Mouse (Mus musculus) CH12.LX (cell line): ENCODE measurements around the gene Apold1. TPM values are rescaled to one million over a fixed set of nuclear protein-coding genes. Genes with fewer than 3 reads are reported as not detected.

Source experiments
- DNase-seq: peaks from one replicate; pipeline ENCODE4 v3.0.0-alpha.2; 2013; ENCODE audit errors: extremely low read depth
- H3K27ac ChIP-seq: 2 replicates; pipeline ENCODE4 v1.5.1; 2012; ENCODE audit warnings: low read depth, mild to moderate bottlenecking, control low read depth, moderate library complexity; ENCODE audit not compliant: insufficient read depth
- H3K27me3 ChIP-seq: replicated peaks from 2 replicates; pipeline ENCODE3; 2012; ENCODE audit warnings: inconsistent platforms
- H3K36me3 ChIP-seq, 2 experiments: replicated peaks in 1 of 2; 2 replicates each; pipeline versions ENCODE3 to v1.6.1; 2012; ENCODE audit warnings: inconsistent platforms in 1 of 2, low read length in 1 of 2, mild to moderate bottlenecking in 1 of 2, mixed read lengths in 1 of 2, moderate library complexity in 1 of 2; ENCODE audit not compliant: control insufficient read depth in 1 of 2, insufficient read depth in 1 of 2
- H3K4me1 ChIP-seq, 2 experiments: 2 replicates each; pipeline ENCODE4 v1.6.1; 2012; ENCODE audit warnings: inconsistent platforms in 1 of 2, moderate library complexity in 1 of 2; ENCODE audit not compliant: insufficient read depth in 2 of 2, control insufficient read depth in 1 of 2
- H3K4me2 ChIP-seq: 2 replicates; pipeline ENCODE4 v1.6.1; 2012; ENCODE audit warnings: low read depth, mild to moderate bottlenecking, control low read depth; ENCODE audit not compliant: poor library complexity, insufficient read depth, severe bottlenecking
- H3K4me3 ChIP-seq, 3 experiments: fragments of 150-350 bp in 1 of 3; sonication (generic) in 1 of 3; replicated peaks in 1 of 3; 2 replicates each; pipeline versions ENCODE3 to v1.5.1; 2011 to 2012; ENCODE audit warnings: low read depth in 2 of 3, low read length in 2 of 3, mild to moderate bottlenecking in 2 of 3, moderate library complexity in 2 of 3, control low read depth in 1 of 3, improper control_type of control experiment in 1 of 3, inconsistent platforms in 1 of 3, mixed read lengths in 1 of 3; ENCODE audit not compliant: poor library complexity in 1 of 3
- H3K79me2 ChIP-seq: replicated peaks from 2 replicates; pipeline ENCODE4 v1.6.1; 2012; ENCODE audit warnings: mild to moderate bottlenecking, moderate library complexity; ENCODE audit not compliant: control insufficient read depth, poor library complexity, insufficient read depth, severe bottlenecking; ENCODE audit errors: extremely low read depth
- H3K9ac ChIP-seq: 2 replicates; pipeline ENCODE4 v1.6.1; 2012; ENCODE audit warnings: low read depth, mild to moderate bottlenecking, control low read depth, moderate library complexity; ENCODE audit not compliant: insufficient read depth
- H3K9me3 ChIP-seq: replicated peaks from 2 replicates; pipeline ENCODE3; 2012; ENCODE audit warnings: low read length, inconsistent platforms, mixed read lengths
- CHD2 ChIP-seq: IDR thresholded peaks from 2 replicates; pipeline ENCODE4 v1.6.1; 2011; ENCODE audit warnings: low read length, improper control_type of control experiment
- CTCF ChIP-seq, 2 experiments: IDR thresholded peaks in 1 of 2; conservative IDR thresholded peaks in 1 of 2; 2 replicates each; pipeline ENCODE4 v1.5.1; 2011 to 2012; ENCODE audit warnings: low read depth in 2 of 2, low read length in 2 of 2, improper control_type of control experiment in 1 of 2, inconsistent platforms in 1 of 2, mild to moderate bottlenecking in 1 of 2, moderate library complexity in 1 of 2
- EP300 ChIP-seq: IDR thresholded peaks from 2 replicates; pipeline ENCODE4 v1.6.1; 2011; ENCODE audit warnings: low read length, improper control_type of control experiment
- JUND ChIP-seq: conservative IDR thresholded peaks from 2 replicates; pipeline ENCODE4 v1.6.1; 2011; ENCODE audit warnings: low read depth, low read length, improper control_type of control experiment
- NELFE ChIP-seq: IDR thresholded peaks from 2 replicates; pipeline ENCODE4 v1.6.1; 2011; ENCODE audit warnings: low read depth, low read length, improper control_type of control experiment
- POLR2A ChIP-seq: IDR thresholded peaks from 2 replicates; pipeline ENCODE4 v1.6.1; 2011; ENCODE audit warnings: low read depth, mild to moderate bottlenecking, improper control_type of control experiment, low read length
- RCOR1 ChIP-seq: conservative IDR thresholded peaks from 2 replicates; pipeline ENCODE4 v1.6.1; 2012; ENCODE audit warnings: low read depth, mild to moderate bottlenecking, inconsistent platforms, low read length, improper control_type of control experiment
- USF2 ChIP-seq: conservative IDR thresholded peaks from 2 replicates; pipeline ENCODE4 v1.6.1; 2011; ENCODE audit warnings: low read depth, low read length, improper control_type of control experiment
- ZC3H11A ChIP-seq: IDR thresholded peaks from 2 replicates; pipeline ENCODE4 v1.6.1; 2012; ENCODE audit warnings: low read depth, mild to moderate bottlenecking, inconsistent platforms, low read length, improper control_type of control experiment
- ZNF384 ChIP-seq: IDR thresholded peaks from 2 replicates; pipeline ENCODE4 v1.6.1; 2012; ENCODE audit warnings: low read depth, low read length, improper control_type of control experiment, inconsistent platforms
- dilution Hi-C: fragments of 300-500 bp; cut with MboI; formaldehyde crosslinking; loops from 2 replicates; pipeline ENCODE4 v1.14.3; 2020; ENCODE audit warnings: low sequenced_read_pairs; ENCODE audit not compliant: extremely low pct_unique_long_range_greater_than_20kb, extremely low pct_ligation_motif_present
- in situ Hi-C: fragments of 300-500 bp; cut with MboI; formaldehyde crosslinking; loops from 3 replicates; pipeline ENCODE4 v1.14.3; 2019; ENCODE audit warnings: low sequenced_read_pairs, low pct_ligation_motif_present, low pct_unique_long_range_greater_than_20kb, mixed read lengths
- polyA plus RNA-seq: library from polyadenylated mRNA; unstranded; fragments of >175 nt; gene quantifications from 2 replicates; pipeline ENCODE4 v1.2.1, GENCODE M21; 2012; ENCODE audit warnings: low read depth; ENCODE audit not compliant: insufficient read length
- total RNA-seq, 2 experiments: library from RNA; depleted of rRNA; stranded (reverse); fragments of 300-350 nt in 1 of 2; fragments of >200 nt in 1 of 2; gene quantifications; 2 replicates each; pipeline ENCODE4 v1.2.3; 2012 to 2014

Apold1 gene
- total and polyA plus RNA-seq, 3 experiments = 1.0 to 3.1 (median 2.7) TPM

DNA sequence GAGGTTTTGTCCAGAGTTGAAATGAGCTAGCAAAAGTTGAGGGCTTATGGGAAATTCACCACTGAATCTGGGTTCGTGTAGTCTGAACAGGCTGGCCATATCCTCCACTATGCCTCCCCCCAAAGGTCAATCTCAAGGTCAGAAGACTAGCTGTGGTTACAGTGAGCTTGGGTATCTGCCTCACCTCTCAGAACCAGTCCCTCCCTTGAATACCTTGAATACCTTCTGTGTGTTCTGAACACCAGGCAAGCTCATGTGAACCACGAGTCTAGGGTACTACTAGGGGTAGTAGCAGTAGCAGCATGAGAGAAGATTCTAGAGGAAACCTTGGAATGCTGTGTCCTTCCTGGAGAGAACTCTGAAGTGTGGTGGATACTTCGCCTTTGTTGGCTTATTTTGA, 40.1 kb downstream of the Apold1 start:
- Histone ChIP-seq H3K4me3 (no peak overlapping the region), H3K79me2 (no peaks in the 10 kb centered on the region), H3K9ac (no peak overlapping the region), H3K9me3 (no peaks in the 10 kb centered on the region), H3K27ac (no peak overlapping the region), H3K4me2 (no peak overlapping the region), H3K4me1 (peaks cover 0 to 6% of the 10 kb centered on the region in 2 experiments; a peak in 1 of 4 replicates), H3K36me3 (peaks cover 74 to 87% of the 10 kb centered on the region in 2 experiments), H3K27me3 (no peaks in the 10 kb centered on the region)
- in situ Hi-C loops (no loop called here), dilution Hi-C loops (no loop called here)
- no peak for DNase-seq
- TF ChIP-seq ZNF384 = no peak
- no peak for TF ChIP-seq CHD2

GRCm38 (mm10) chr6:135023379-135023778, 41.9 kb downstream of the Apold1 start:
- no peak for TF ChIP-seq USF2
- TF ChIP-seq CTCF (conservative IDR thresholded peaks at IDR 0.05 in 1 of 2, IDR thresholded peaks at IDR 0.05 in 1 of 2; ENCODE audit: low read depth in 2 of 2, low read length in 2 of 2) = no peak
- no peak for TF ChIP-seq RCOR1
- TF ChIP-seq NELFE = no peak
- no peak for TF ChIP-seq EP300
- Histone ChIP-seq H3K9me3 (no peaks in the 10 kb centered on the region), H3K4me1 (peaks cover 0 to 14% of the 10 kb centered on the region in 2 experiments; a peak in 2 of 4 replicates), H3K9ac (no peak overlapping the region), H3K36me3 (peaks cover 56 to 69% of the 10 kb centered on the region in 2 experiments), H3K27me3 (no peaks in the 10 kb centered on the region), H3K4me3 (no peak overlapping the region), H3K27ac (no peak overlapping the region), H3K79me2 (no peaks in the 10 kb centered on the region), H3K4me2 (no peak overlapping the region)
- in situ Hi-C loops = no loop called here
- dilution Hi-C loops = no loop called here
- no peak for DNase-seq

DNA sequence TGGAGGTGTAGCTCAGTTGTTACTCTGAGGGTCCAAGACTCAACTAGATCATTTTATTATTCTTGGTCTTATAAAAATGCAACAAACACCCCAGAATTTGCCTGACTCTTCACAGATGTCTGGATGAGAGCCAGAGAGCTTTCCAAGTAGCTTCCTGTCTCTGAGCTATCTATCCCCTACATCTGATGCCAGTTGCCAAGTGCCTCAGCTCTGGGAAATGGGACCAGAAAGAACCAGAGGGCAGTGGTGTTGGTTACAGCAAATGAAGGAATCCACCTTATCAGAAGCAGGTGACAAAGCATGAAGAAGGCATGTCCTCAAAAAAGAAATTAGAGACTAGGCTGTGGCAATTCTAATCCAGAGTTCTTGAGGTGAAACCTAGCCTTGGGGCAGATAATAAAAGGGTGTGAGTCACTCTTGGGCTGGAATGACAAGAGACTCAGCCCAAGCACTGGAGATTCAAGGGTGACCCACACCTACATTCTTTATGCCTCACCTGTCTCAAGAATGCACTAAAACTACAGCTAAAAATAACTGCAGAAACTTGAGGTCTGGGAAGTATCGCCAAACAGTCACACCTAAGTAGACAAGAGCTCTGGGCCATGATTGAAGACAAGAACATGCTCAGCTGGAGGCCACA, 43.4 kb downstream of the Apold1 start:
- H3K4me1 ChIP-seq = peaks cover 0 to 25% of the 10 kb centered on the region in 2 experiments; a peak in 2 of 4 replicates
- no peak overlapping the region for H3K9ac ChIP-seq
- H3K27me3 ChIP-seq = no peaks in the 10 kb centered on the region
- no peak overlapping the region for H3K4me3 ChIP-seq
- H3K79me2 ChIP-seq = no peaks in the 10 kb centered on the region
- no peak overlapping the region for H3K4me2 ChIP-seq
- no peak for DNase-seq
- H3K36me3 ChIP-seq = peaks cover 43 to 55% of the 10 kb centered on the region in 2 experiments
- in situ Hi-C loops = no loop called here
- dilution Hi-C loops = no loop called here
- H3K27ac ChIP-seq = no peak overlapping the region
- TF ChIP-seq POLR2A = no peak
- TF ChIP-seq RCOR1 = no peak
- no peak for TF ChIP-seq ZC3H11A
- no peak for TF ChIP-seq JUND
- no peaks in the 10 kb centered on the region for H3K9me3 ChIP-seq
